Mouse (Mus musculus) liver, postnatal 0 days (tissue): ENCODE measurements around the gene Inppl1.

Source experiments
- CTCF ChIP-seq: sonication (generic); IDR thresholded peaks from 2 replicates; pipeline ENCODE4 v1.5.1; 2016; ENCODE audit warnings: antibody characterized with exemption, low read depth
- EP300 ChIP-seq: IDR thresholded peaks from 2 replicates; pipeline ENCODE4 v1.6.1; 2016; ENCODE audit warnings: antibody characterized with exemption, low read depth, mild to moderate bottlenecking

DNA sequence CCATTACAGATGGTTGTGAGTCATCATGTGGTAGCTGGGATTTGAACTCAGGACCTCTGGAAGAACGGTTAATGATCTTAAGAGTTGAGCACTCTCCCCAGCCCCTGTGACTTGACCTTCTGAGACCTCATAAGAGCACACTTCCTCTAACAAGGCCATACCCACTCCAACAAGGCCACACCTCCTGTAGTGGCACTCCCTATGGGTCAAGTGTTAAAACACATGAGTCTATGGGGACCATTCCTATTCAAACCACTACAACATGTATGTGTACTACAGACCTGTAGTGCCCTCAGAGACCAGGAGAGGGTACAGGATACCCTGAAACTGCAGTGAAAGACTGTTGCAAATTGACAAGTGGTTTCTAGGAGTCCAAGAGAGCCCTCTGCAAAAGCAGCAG lies 9.9 kb upstream of the Inppl1 start:
- TF ChIP-seq EP300 (no peak), CTCF (peak; percentile 12; the same call in 1 of the 2 replicates)
